Mouse (Mus musculus) gastrocnemius, postnatal 10 days (tissue): ENCODE data around the gene Tmem238. TPM values are rescaled to one million over a fixed set of nuclear protein-coding genes. Genes with fewer than 3 reads are reported as not detected.

Experiments used
- DNase-seq: peaks from one replicate; pipeline ENCODE4 v3.0.0; 2021; ENCODE audit warnings: mixed read lengths
- total RNA-seq, 2 experiments: library from RNA; stranded (reverse); gene quantifications; 2 replicates each; pipeline ENCODE4 v1.2.3; 2021

Gene Tmem238
- total RNA-seq, 2 experiments from 2014 or later: 3.5 to 6.3 TPM

DNA sequence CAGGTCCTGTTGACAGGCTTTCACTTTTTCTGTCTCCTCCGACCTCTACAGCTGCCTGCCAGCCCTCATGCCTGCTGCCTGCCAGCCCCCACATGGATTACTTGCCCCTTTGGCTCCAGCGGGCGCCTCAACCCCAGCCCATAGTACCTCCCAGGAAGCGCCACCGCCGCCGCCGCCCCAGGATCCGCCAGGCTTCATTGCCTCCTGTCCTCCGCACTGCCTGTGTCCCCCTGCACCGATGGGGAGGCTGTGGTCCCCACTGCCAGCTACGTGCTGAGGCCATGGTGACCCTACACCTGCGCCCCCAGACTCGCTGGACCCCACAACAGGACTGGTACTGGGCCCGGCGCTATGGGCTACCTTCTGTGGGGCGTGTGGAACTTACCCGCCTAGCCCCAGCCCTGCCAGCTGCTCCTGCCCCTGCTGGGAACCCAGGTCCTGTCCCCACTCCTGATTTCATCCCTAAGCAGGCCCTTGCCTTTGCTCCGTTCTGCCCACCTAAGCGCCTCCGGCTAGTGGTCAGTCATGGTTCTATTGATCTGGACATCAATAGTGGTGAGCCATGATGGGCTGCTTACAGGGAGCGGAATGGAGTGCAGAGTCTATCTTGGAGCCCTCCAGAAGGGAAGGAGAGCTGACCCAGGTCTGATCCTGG is 43.0 kb downstream of the Tmem238 start:
- no peak for DNase-seq

DNA sequence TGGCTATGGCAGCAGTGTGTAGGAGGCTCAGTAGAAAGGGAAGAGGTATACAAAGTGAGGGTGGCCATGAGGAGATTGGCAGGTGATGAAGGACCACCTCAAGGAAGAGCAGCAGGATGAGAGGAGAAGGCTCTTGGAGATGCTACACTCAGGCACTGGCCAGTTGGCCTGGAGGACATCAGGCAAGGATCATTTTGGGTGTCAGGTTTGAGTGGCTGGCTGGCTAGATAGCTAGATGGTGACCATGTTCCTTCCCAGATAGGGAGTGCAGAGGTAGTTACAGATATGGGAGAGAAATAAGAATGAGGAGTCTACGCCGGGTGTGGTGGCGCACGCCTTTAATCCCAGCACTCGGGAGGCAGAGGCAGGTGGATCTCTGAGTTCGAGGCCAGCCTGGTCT is 44.6 kb downstream of the Tmem238 start:
- no peak for DNase-seq

DNA sequence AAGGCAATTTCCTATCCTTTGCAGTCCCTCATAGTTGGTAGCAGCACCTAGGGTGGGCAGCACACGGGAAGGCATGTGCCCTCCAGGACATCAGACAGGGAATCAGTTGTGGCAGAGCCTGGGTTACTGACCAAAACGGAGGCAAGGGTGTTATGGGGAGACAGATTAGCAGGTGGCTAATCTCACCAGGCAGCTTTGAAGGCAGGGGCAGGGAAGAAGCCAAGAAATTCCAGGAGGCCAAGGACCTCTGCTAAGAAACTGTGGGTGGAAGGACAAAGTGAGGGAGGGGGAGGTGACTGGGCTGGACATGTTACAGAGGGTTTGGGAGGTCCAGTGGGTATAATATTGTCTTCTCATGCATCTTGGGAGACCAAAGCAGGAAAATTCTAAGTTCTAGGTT is 46.1 kb downstream of the Tmem238 start:
- DNase-seq: no peak

DNA sequence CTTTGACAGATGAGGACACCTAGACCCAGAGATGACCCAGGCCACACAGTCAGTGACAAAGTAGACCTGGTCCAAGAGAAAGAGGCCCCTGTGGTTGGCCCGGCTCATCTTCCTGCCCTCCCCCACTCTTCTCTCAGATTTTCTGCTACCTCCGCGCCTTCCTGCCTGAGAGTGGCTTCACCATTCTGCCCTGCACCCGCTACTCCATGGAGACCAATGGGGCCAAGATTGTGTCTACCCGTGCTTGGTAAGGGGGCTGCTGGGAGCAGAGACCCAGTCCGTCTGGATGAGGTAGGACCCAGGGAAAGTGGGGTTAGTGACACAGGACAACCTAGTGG is 47.0 kb downstream of the Tmem238 start:
- DNase-seq: no peak

DNA sequence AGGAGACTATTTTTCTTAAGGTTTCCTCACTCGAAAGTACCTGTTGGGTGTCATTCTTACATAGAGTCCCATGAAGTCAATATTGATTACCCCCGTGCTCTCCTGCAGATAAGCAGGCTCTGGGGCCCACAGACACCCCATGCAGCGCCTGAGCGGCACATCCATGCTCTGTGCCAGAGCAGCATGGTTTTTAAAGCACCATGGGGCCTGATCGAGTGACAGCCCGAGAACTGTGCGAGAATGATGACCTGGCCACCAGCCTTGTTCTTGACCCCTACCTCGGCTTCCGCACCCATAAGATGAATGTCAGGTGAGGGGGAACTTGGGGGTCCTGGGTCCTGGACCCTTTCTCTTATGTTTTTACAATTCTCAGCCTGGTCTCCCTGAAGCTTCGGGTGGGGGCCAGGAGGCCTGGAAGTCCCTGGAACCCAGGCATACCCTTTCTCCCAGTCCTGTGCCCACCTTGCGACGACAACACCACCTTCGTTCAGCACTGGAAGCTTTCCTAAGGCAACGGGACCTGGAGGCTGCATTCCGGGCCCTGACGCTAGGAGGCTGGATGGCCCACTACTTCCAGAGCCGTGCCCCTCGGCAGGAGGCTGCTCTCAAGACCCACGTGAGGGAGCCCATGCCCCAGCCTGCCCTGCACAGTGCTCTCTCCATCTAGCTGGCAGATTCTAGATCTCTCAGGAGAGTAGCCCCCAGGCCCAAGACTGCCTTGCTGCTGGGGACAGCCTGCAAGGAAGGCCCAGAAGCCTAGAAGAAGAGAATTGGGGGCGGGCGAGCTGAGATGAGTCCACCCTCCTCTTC is 47.6 kb downstream of the Tmem238 start:
- DNase-seq: no peak

DNA sequence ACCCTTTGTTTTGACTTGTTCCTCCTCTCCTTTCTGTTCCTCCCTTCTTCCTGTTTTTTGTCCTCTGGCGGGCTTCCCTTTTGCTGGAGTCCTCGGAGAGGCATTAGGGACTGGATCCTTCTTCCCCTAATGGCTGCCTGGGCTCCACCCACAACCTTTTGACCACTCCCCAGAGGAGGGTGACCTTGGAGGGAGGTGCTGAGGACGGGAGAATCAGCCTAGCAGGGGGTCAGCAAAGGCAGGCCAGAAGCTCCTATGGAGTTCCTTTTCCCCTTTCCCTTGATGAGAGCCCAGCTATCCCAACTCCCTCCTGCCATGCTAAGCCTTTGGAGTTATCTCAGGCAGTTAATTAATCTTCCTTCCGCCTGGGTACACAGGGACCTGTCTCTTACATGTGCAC is 48.3 kb downstream of the Tmem238 start:
- peak; percentile 52 for DNase-seq

DNA sequence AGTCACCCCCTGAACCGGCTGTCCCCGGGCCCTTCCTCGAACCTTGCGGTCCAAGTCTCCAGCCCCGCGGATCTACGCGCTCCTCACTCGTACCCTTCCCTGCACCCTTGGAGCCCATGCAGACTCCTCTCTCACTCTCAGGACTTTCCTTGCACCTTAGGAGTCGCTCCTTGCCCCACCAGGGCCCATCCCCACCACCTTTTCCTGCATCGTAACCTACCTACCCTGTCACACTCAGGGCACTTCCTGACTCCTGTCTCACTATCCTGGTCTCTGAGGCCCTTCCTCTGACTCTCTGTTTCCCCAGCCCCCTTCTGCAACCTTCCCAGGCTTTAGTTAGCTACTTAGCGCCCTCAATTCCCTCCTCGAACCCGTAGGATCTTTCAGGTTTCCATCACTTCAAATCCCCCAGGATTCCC is 49.1 kb downstream of the Tmem238 start:
- DNase-seq: no peak

DNA sequence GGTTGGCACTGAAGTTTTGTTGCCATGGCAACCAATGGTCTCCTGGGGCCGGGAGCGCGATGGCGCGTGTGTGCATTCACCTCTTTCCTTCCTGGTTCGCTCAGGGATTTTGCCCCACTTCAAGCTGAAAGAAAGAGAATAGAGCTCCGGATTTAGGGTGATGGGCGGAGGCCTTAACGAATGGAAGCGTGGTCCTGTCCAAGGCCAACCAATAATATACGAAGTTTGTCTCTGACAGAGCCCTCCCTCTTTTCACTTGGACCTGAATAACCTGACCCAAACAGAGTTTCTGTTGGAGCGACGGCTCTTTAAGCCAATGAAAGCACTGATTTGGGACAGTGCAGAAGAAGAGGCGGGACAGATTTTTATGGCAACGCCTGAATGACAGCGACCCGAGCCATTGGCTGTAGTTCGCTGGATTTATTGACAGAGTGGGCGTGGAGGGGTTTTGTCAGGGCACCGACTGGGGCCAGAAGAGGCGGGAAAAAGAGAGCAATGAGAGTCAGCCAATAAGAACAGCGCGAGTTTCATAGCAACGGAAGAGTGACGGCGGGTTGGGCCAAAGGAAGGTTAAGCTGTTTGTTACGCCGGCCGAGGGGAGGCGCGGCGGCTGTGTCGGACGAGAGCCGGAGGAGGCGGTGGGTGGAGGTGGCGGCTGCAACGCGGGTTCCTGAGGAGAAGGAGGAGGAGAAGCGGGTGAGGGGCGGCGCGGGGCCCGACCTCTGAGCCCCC is 49.7 kb downstream of the Tmem238 start, which contains the start of gene Kmt5c:
TSS of gene Kmt5c (plus strand) at position 572 of the 732 bp plus-strand sequence.
- peak; percentile 90 for DNase-seq

DNA sequence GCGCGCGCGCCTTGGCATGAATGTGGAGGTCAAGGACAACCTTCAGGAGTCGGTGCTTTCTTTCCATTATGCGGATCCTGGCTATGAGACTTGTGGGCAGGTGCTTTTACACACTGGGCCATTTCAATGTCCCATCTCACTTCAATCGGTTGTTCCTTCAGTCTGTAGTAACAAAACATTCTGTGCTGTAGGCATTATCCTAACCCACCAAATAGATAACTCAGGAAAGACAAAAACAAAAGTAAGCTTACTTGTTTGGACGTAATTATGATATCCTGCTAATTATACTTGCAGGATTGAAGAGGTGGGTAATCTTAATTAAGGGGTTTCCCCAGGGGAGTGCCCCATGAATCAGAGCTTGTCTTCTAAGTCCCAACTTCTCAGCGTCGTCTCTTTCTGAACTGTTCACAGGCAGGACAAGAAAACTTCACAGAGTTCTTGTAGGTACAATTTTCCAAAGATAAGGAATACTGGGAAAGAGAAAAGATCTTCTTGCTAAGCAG is 50.4 kb downstream of the Tmem238 start:
- DNase-seq: no peak

Other genes starting within 250 kb of the Tmem238 start
- gene Syt5, start 242.1 kb downstream of the Tmem238 start, total RNA-seq: under 1 TPM; 0.16 to 0.25 TPM
- gene Ptprh, start 185.6 kb downstream of the Tmem238 start, total RNA-seq: not detected
- 1 to 10 TPM; 4.6 to 5.2 TPM for gene Tmem86b, start 158.2 kb downstream of the Tmem238 start, total RNA-seq
- 10 to 100 TPM; 53.0 to 58.1 TPM for gene Ppp6r1, start 130.6 kb downstream of the Tmem238 start, total RNA-seq
- 10 to 100 TPM; 22.1 to 23.3 TPM for gene Hspbp1, start 104.6 kb downstream of the Tmem238 start, total RNA-seq
- gene Brsk1, start 99.1 kb downstream of the Tmem238 start, total RNA-seq: 1 to 10 TPM; 3.3 to 4.6 TPM
- under 1 TPM in 1 of 2 experiments, not detected in 1; 0.27 TPM for gene Tmem150b, start 64.4 kb downstream of the Tmem238 start, total RNA-seq
- gene Kmt5c, start 49.5 kb downstream of the Tmem238 start, total RNA-seq: 10 to 100 TPM; 20.6 to 34.1 TPM
- 1 to 10 TPM; 4.3 to 5.4 TPM for gene Cox6b2, start 36.6 kb downstream of the Tmem238 start, total RNA-seq
- not detected for gene Fam71e2, start 18.4 kb downstream of the Tmem238 start, total RNA-seq
- gene Il11, start 6.8 kb downstream of the Tmem238 start, total RNA-seq: under 1 TPM; 0.20 to 0.31 TPM
- not detected for gene Tmem190, start 6.7 kb downstream of the Tmem238 start, total RNA-seq
- 100 to 1,000 TPM; 796 to 873 TPM for gene Rpl28, start 3.2 kb upstream of the Tmem238 start, total RNA-seq
- gene Ube2s, start 22.9 kb upstream of the Tmem238 start, total RNA-seq: 100 to 1,000 TPM in 1 of 2 experiments, 10 to 100 TPM in 1; 91.1 to 107 TPM
- under 1 TPM; 0.12 to 0.18 TPM for gene Shisa7, start 55.0 kb upstream of the Tmem238 start, total RNA-seq
- gene Isoc2b, start 80.6 kb upstream of the Tmem238 start, total RNA-seq: 1 to 10 TPM; 1.9 to 4.3 TPM
- 10 to 100 TPM; 13.3 to 14.3 TPM for gene Isoc2a, start 87.5 kb upstream of the Tmem238 start, total RNA-seq
- under 1 TPM in 1 of 2 experiments, not detected in 1; 0.19 TPM for gene Gm36210, start 116.9 kb upstream of the Tmem238 start, total RNA-seq
- gene Zfp628, start 125.6 kb upstream of the Tmem238 start, total RNA-seq: 10 to 100 TPM in 1 of 2 experiments, 1 to 10 TPM in 1; 9.9 to 10.5 TPM
- 1 to 10 TPM; 1.9 to 4.4 TPM for gene Nat14, start 132.4 kb upstream of the Tmem238 start, total RNA-seq
- gene Ssc5d, start 136.1 kb upstream of the Tmem238 start, total RNA-seq: 10 to 100 TPM; 43.3 to 55.0 TPM
- 10 to 100 TPM; 31.0 to 46.5 TPM for gene Sbk2, start 174.8 kb upstream of the Tmem238 start, total RNA-seq
- gene Sbk3, start 181.5 kb upstream of the Tmem238 start, total RNA-seq: under 1 TPM in 1 of 2 experiments, not detected in 1; 0.28 TPM
- gene Zfp579, start 206.5 kb upstream of the Tmem238 start, total RNA-seq: 10 to 100 TPM; 15.2 to 18.2 TPM
- 1 to 10 TPM; 6.9 to 8.0 TPM for gene Zfp524, start 224.8 kb upstream of the Tmem238 start, total RNA-seq
- gene Fiz1, start 225.0 kb upstream of the Tmem238 start, total RNA-seq: 10 to 100 TPM; 16.4 to 20.0 TPM
- gene Gm44973, start 225.8 kb upstream of the Tmem238 start, total RNA-seq: not detected
- 10 to 100 TPM; 16.8 to 21.0 TPM for gene Zfp865, start 230.7 kb upstream of the Tmem238 start, total RNA-seq
- 1 to 10 TPM in 1 of 2 experiments, under 1 TPM in 1; 0.35 to 1.4 TPM for gene Ccdc106, start 230.9 kb upstream of the Tmem238 start, total RNA-seq
- under 1 TPM in 1 of 2 experiments, not detected in 1; 0.49 TPM for gene 4632433K11Rik, start 244.5 kb upstream of the Tmem238 start, total RNA-seq
- 1 to 10 TPM; 4.9 to 6.0 TPM for gene Zfp784, start 248.8 kb upstream of the Tmem238 start, total RNA-seq